Comparison of ENCODE assay signal across 20 mouse cellular contexts in the genomic region with DNA sequence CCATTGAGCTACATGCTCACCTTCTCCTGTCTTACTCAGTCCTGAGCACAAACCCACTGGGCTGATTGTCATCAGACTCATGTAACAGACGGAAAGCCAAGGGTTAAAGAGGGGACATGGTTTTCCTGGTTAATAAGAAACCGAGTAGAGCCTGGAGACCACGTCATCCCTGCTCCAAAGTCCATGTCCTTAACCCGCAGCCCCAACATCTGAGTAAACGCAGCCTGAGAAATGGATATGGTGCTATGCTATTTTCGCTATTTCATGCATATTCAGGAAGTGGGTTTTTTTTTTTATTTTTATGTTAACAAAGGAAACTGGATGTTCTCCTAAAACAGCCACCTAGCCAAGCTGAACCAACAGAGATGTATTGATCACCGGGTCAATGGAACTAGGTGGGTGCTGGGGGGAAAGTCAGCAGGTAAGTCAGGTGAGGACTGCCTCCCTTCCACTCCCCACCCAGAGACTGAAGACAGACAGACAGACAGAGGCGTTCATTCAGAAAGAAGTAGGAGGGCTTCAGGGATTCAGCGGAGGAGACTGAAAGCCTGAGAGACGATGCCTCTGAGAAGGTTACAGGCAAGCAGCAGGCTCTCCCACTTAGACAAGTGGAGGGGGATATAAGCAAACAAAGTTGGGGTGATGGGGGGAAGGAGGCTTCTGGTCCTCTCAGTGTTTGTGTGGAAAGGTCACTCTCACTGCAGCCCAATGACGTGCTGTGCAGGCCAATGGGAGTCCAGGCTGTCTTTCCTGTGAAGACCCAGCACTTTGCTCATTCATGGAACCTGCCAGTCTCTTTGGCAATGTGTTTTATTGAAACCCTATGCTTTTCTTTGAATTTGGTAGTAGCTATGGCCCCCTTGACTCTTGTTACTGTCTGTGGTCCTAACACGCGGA. TPM values are rescaled to one million over a fixed set of nuclear protein-coding genes. Genes with fewer than 3 reads are reported as not detected.
DNase-seq lines count a peak whose midpoint lies in the region; ATAC-seq lines count a peak whose summit lies in the region.
"Had no signal": no experiment of that assay in that cellular context is flagged by ENCODE, and none has a peak within 500 bp of the region (broad histone marks: within the 10 kb centered on the region; RNA-seq: fewer than 3 reads in every experiment).

No protein-coding gene starts in this region.

- H3K4me3 ChIP-seq in liver, embryonic 15.5 days (replicated peaks): peak overlapping the region; percentile 43
- H3K4me3 ChIP-seq: heart, embryonic 15.5 days; limb, embryonic 10.5 days; midbrain, embryonic 12.5 days had no signal

- peak overlapping the region; percentile 76 for H3K27ac ChIP-seq in liver, embryonic 15.5 days (replicated peaks)
- H3K27ac ChIP-seq: heart, embryonic 15.5 days; hindbrain, embryonic 14.5 days; limb, embryonic 10.5 days; midbrain, embryonic 12.5 days had no signal

- H3K4me2 ChIP-seq in liver, embryonic 15.5 days: peak overlapping the region; percentile 45; the same call in 1 of the 2 replicates
- H3K4me2 ChIP-seq: heart, embryonic 15.5 days; hindbrain, embryonic 14.5 days; midbrain, embryonic 12.5 days had no signal

- WGBS in liver, embryonic 15.5 days (ENCODE audit: insufficient replicate concordance): 47% methylated on average over 13 of the region's 13 CpGs

- peaks cover 7% of the 10 kb centered on the region for H3K4me1 ChIP-seq in liver, embryonic 15.5 days (replicated peaks)
- H3K4me1 ChIP-seq: heart, embryonic 15.5 days; limb, embryonic 10.5 days; midbrain, embryonic 12.5 days had no signal

- 0 out of 2 replicates have a peak overlapping the region, but pooled peaks have one; percentile 2 for H3K9ac ChIP-seq in liver, embryonic 15.5 days
- H3K9ac ChIP-seq: heart, embryonic 15.5 days; hindbrain, embryonic 14.5 days; midbrain, embryonic 12.5 days had no signal

- no peaks in the 10 kb centered on the region for H3K9me3 ChIP-seq in liver, embryonic 15.5 days (replicated peaks)
- H3K9me3 ChIP-seq: heart, embryonic 15.5 days; limb, embryonic 10.5 days; midbrain, embryonic 12.5 days had no signal

- peaks cover 4% of the 10 kb centered on the region; the same call in 1 of the 2 replicates for H3K27me3 ChIP-seq in liver, embryonic 15.5 days
- H3K27me3 ChIP-seq: heart, embryonic 15.5 days; midbrain, embryonic 12.5 days had no signal

- ATAC-seq in liver, embryonic 15.5 days (ENCODE audit: insufficient read depth): peak; percentile 57
- ATAC-seq: lung, postnatal 0 days had no signal

- H3K36me3 ChIP-seq in liver, embryonic 15.5 days (replicated peaks): no peaks in the 10 kb centered on the region
- H3K36me3 ChIP-seq: heart, embryonic 15.5 days; limb, embryonic 10.5 days; midbrain, embryonic 12.5 days had no signal

- DNase-seq in heart, adult 11 months: peak; percentile 72
- no peak for DNase-seq in heart, adult 9 months (ENCODE audit: low spot score in 2 of 2)
- peak; percentile 55 for DNase-seq in kidney, postnatal 10 days
- DNase-seq in yolk sac, embryonic 10.5 days (ENCODE audit: low spot score): peak; percentile 81
- DNase-seq in layer of hippocampus, postnatal 14 days (ENCODE audit: low spot score in 2 of 2): no peak
- no peak for DNase-seq in heart, postnatal 4 days
- DNase-seq in cerebellum, adult 9-11 months: no peak
- DNase-seq: cerebellum, adult 8-10 months; gastrocnemius, postnatal 25 days; right cerebral cortex, postnatal 4 days; thymus, postnatal 4 days had no signal

RNA-seq across cellular contexts. Expression of gene Smim13, which starts 13.6 kb away (rescaled TPM):
- polyA plus RNA-seq in liver, embryonic 15.5 days (2015; fragmentation: Nextera tagmentation; extraction: Ambion mirVana): 4.1 and 4.6 TPM in 2 replicates
- 100 to 1,000 TPM; 138 to 144 TPM for total RNA-seq in layer of hippocampus, postnatal 14 days (2021)
- 10 to 100 TPM; 17.4 to 18.5 TPM for total RNA-seq in heart, postnatal 4 days (2021)

RNA-seq across cellular contexts. Expression of gene Elovl2, which starts 15.9 kb away (rescaled TPM):
- polyA plus RNA-seq in liver, embryonic 15.5 days (2015; fragmentation: Nextera tagmentation; extraction: Ambion mirVana): 42.5 and 44.7 TPM in 2 replicates
- 10 to 100 TPM; 34.6 to 38.0 TPM for total RNA-seq in layer of hippocampus, postnatal 14 days (2021)
- total RNA-seq in heart, postnatal 4 days (2021): under 1 TPM; 0.55 to 0.68 TPM
- total RNA-seq: gastrocnemius, postnatal 25 days had no signal

RNA-seq across cellular contexts. Expression of gene Gm17364, which starts 37.7 kb away (rescaled TPM):
- not detected in 2 replicates for polyA plus RNA-seq in liver, embryonic 15.5 days (2015; fragmentation: Nextera tagmentation; extraction: Ambion mirVana)
- total RNA-seq in layer of hippocampus, postnatal 14 days (2021): not detected
- not detected for total RNA-seq in heart, postnatal 4 days (2021)
- total RNA-seq: adrenal gland, adult 18-20 months; gastrocnemius, postnatal 25 days had no signal
- polyA plus RNA-seq: frontal cortex, adult 2 months; heart, embryonic 15.5 days; hindbrain, embryonic 14.5 days; limb, embryonic 10.5 days; lung, postnatal 0 days; midbrain, embryonic 12.5 days; neural tube, embryonic 11.5 days had no signal

Comparison
In these comparisons a context has a peak if more than half of its experiments do, and no peak if none do; other contexts are left out.
1. DNase-seq: peak in heart, adult 11 months (single experiment), kidney, postnatal 10 days (single experiment) and yolk sac, embryonic 10.5 days (single experiment); none in heart, adult 9 months (0 of 2), layer of hippocampus, postnatal 14 days (0 of 2), heart, postnatal 4 days (single experiment) and cerebellum, adult 9-11 months (single experiment).
2. RNA of gene Smim13, which starts 13.6 kb away (total RNA-seq): 138 to 144 TPM in layer of hippocampus, postnatal 14 days; 17.4 to 18.5 TPM in heart, postnatal 4 days; every median in the first group is over 4 times any median in the second.
3. RNA of gene Elovl2, which starts 15.9 kb away (total RNA-seq): 34.6 to 38.0 TPM in layer of hippocampus, postnatal 14 days; 0.55 to 0.68 TPM in heart, postnatal 4 days; every median in the first group is over 10 times any median in the second.